In the genomic region with DNA sequence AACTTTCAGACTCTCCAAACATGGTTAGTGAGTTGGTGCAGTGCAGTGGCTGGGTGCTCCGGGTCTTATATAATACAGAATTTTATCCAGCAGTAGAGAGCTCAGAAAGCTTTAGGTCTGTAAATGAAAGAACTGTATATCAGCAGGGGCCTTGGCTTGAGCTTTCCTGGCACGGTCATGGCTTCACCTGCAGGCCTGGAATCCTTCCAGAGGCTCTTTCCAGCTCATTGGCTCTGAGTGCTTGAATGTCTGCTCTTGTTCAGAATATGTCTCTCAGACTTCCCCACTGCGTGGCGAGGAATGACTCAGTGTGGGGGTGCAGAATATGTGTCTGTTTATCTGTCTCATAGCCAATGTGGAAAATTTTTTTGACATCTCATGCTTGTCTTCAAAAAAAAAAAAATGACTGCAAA, we compare ENCODE assay signal across 9 mouse cellular contexts. TPM values are rescaled to one million over a fixed set of nuclear protein-coding genes. Genes with fewer than 3 reads are reported as not detected.
DNase-seq lines count a peak whose midpoint lies in the region; ATAC-seq lines count a peak whose summit lies in the region.
"Had no signal": no experiment of that assay in that cellular context is flagged by ENCODE, and none has a peak within 500 bp of the region (broad histone marks: within the 10 kb centered on the region; RNA-seq: fewer than 3 reads in every experiment).

No protein-coding gene starts in this region.

- peak; percentile 18 for DNase-seq in ovary, postnatal 14 days (ENCODE audit: low spot score)
- no peak for DNase-seq in ovary, postnatal 10 days (ENCODE audit: low spot score)
- DNase-seq in cerebellum, postnatal 14 days: peak; percentile 94 to 97
- peak; percentile 41 to 57 for DNase-seq in heart, postnatal 10 days
- DNase-seq in layer of hippocampus, postnatal 10 days (ENCODE audit: low spot score in 2 of 2): peak; percentile 31 to 60

- no peaks in the 10 kb centered on the region for H3K27me3 ChIP-seq in midbrain, embryonic 16.5 days (ENCODE audit: control insufficient read depth, insufficient read depth, low read depth, low read length)

- peaks cover 3% of the 10 kb centered on the region; the same call in 1 of the 2 replicates for H3K4me1 ChIP-seq in midbrain, embryonic 16.5 days (ENCODE audit: control insufficient read depth, insufficient read depth, low read length)

- H3K27ac ChIP-seq in midbrain, embryonic 16.5 days (ENCODE audit: low read length): no peak overlapping the region
- H3K27ac ChIP-seq: macrophage had no signal

- no peaks in the 10 kb centered on the region for H3K36me3 ChIP-seq in midbrain, embryonic 16.5 days (ENCODE audit: control insufficient read depth, insufficient read depth, low read length)

- WGBS in midbrain, embryonic 16.5 days: 45% methylated on average over 4 of the region's 4 CpGs

- H3K9ac ChIP-seq in midbrain, embryonic 16.5 days (ENCODE audit: low read depth, low read length): no peak overlapping the region

- peak; percentile 39; the same call in 1 of the 2 replicates for ATAC-seq in midbrain, embryonic 16.5 days
- ATAC-seq in erythroblast, adult 5-6 weeks (replicated peaks; ENCODE audit: low FRiP score, poor library complexity, severe bottlenecking): no peak
- no peak for ATAC-seq in inflammation-experienced regulatory T-cells, adult 6 months

- no peak overlapping the region for H3K4me3 ChIP-seq in midbrain, embryonic 16.5 days (ENCODE audit: low read depth, low read length)

- no peak overlapping the region for H3K4me2 ChIP-seq in midbrain, embryonic 16.5 days (ENCODE audit: low read length)

- intact Hi-C loops in heart, postnatal 10 days (cut with DNase I): no loop called here

- H3K9me3 ChIP-seq in midbrain, embryonic 16.5 days (replicated peaks; ENCODE audit: control insufficient read depth, low read length, poor library complexity, severe bottlenecking): no peaks in the 10 kb centered on the region

RNA-seq across cellular contexts. Expression of gene Sec16b, which starts 11.6 kb away (rescaled TPM):
- total RNA-seq in heart, postnatal 10 days (2021): 1 to 10 TPM; 1.9 to 2.1 TPM
- under 1 TPM; 0.27 to 0.53 TPM for total RNA-seq in layer of hippocampus, postnatal 10 days (2021)
- polyA plus RNA-seq in midbrain, embryonic 16.5 days (2015; fragmentation: Nextera tagmentation; extraction: Ambion mirVana): 0.32 and 0.36 TPM in 2 replicates
- total RNA-seq in erythroblast, adult 5-6 weeks (2015; ENCODE audit: low replicate concordance): 0.21 TPM in 1 of 2 replicates, not detected in the other
- 0.77 TPM in 1 of 2 replicates, not detected in the other for total RNA-seq in erythroblast, adult 5-6 weeks (2017; ENCODE audit: low replicate concordance)
- 1 to 10 TPM; 1.2 to 2.4 (median 2.4) TPM for polyA plus RNA-seq in inflammation-experienced regulatory T-cells, adult 6 months (2017; shearing (Covaris generic))
- polyA plus RNA-seq: macrophage had no signal

RNA-seq across cellular contexts. Expression of gene Cryzl2, which starts 59.7 kb away (rescaled TPM):
- total RNA-seq in heart, postnatal 10 days (2021): 10 to 100 TPM; 15.4 to 17.4 TPM
- 1 to 10 TPM; 5.0 to 5.5 TPM for total RNA-seq in layer of hippocampus, postnatal 10 days (2021)
- 6.2 and 7.2 TPM in 2 replicates for polyA plus RNA-seq in midbrain, embryonic 16.5 days (2015; fragmentation: Nextera tagmentation; extraction: Ambion mirVana)
- total RNA-seq in erythroblast, adult 5-6 weeks (2015; ENCODE audit: low replicate concordance): 2.1 and 7.7 TPM in 2 replicates
- 0.98 and 3.6 TPM in 2 replicates for total RNA-seq in erythroblast, adult 5-6 weeks (2017; ENCODE audit: low replicate concordance)
- 1 to 10 TPM in 2 of 3 experiments, under 1 TPM in 1; 0.83 to 7.4 (median 6.1) TPM for polyA plus RNA-seq in inflammation-experienced regulatory T-cells, adult 6 months (2017; shearing (Covaris generic))
